Mouse (Mus musculus) hindbrain, postnatal 0 days (tissue): ENCODE data around the gene Atp6v1g1. TPM values are rescaled to one million over a fixed set of nuclear protein-coding genes. Genes with fewer than 3 reads are reported as not detected.

Experiments used
- ATAC-seq: fragments of 200-750 bp; cut with Nextera tagmentation; 2 replicates; pipeline ENCODE4 v1.8.0; 2017; ENCODE audit warnings: mild to moderate bottlenecking, moderate TSS enrichment, moderate library complexity
- DNase-seq: peaks from one replicate; pipeline ENCODE4 v3.0.0-alpha.2; 2015; ENCODE audit warnings: low spot score
- H3K27ac ChIP-seq: fragments of 300-500 bp; sonication (generic); 2 replicates; pipeline ENCODE4 v1.5.1; 2014; ENCODE audit warnings: mild to moderate bottlenecking
- H3K27me3 ChIP-seq: fragments of 300-500 bp; sonication (generic); 2 replicates; pipeline ENCODE4 v1.6.1; 2014; ENCODE audit warnings: low read length, mixed read lengths; ENCODE audit not compliant: insufficient read depth
- H3K36me3 ChIP-seq: fragments of 300-500 bp; sonication (generic); 2 replicates; pipeline ENCODE4 v1.6.1; 2014; ENCODE audit warnings: low read length, mixed read lengths; ENCODE audit not compliant: insufficient read depth
- H3K4me1 ChIP-seq: fragments of 300-500 bp; sonication (generic); 2 replicates; pipeline ENCODE4 v1.6.1; 2014; ENCODE audit warnings: antibody characterized with exemption, low read length, mixed read lengths; ENCODE audit not compliant: insufficient read depth
- H3K4me2 ChIP-seq: fragments of 300-500 bp; sonication (generic); 2 replicates; pipeline ENCODE4 v1.6.1; 2014; ENCODE audit warnings: low read depth, mild to moderate bottlenecking, low read length, moderate library complexity, mixed read lengths
- H3K4me3 ChIP-seq: fragments of 300-500 bp; sonication (generic); 2 replicates; pipeline ENCODE4 v1.5.1; 2014; ENCODE audit warnings: low read length
- H3K9ac ChIP-seq: fragments of 300-500 bp; sonication (generic); replicated peaks from 2 replicates; pipeline ENCODE4 v1.6.1; 2014; ENCODE audit warnings: mild to moderate bottlenecking, low read length, moderate library complexity, mixed read lengths
- H3K9me3 ChIP-seq: fragments of 300-500 bp; sonication (generic); 2 replicates; pipeline ENCODE4 v1.6.1; 2016; ENCODE audit warnings: low read length, mixed read lengths
- CTCF ChIP-seq: IDR thresholded peaks from 2 replicates; pipeline ENCODE4 v1.5.1; 2016; ENCODE audit warnings: antibody characterized with exemption, control low read depth, low read depth
- WGBS: fragments of 180-500 bp; shearing (Covaris S2); extraction: QIAGEN DNeasy Blood & Tissue Kit; methylation state at CpG from one replicate; pipeline ENCODE4 v1.1.7; 2014; 5-methylcytosine and 5-hydroxymethylcytosine counted together
- polyA plus RNA-seq: library from polyadenylated mRNA; unstranded; fragments of >200 nt; fragmentation: Nextera tagmentation; extraction: Ambion mirVana; gene quantifications from 2 replicates; pipeline ENCODE4 v1.2.1, GENCODE M21; 2015
- total RNA-seq: library from RNA; depleted of rRNA; stranded (reverse); fragments of >200 nt; gene quantifications from 2 replicates; pipeline ENCODE4 v1.2.3, GENCODE M21; 2014

Gene Atp6v1g1
- total and polyA plus RNA-seq, 2 experiments from 2014 or later, result 125 to 357 TPM

DNA sequence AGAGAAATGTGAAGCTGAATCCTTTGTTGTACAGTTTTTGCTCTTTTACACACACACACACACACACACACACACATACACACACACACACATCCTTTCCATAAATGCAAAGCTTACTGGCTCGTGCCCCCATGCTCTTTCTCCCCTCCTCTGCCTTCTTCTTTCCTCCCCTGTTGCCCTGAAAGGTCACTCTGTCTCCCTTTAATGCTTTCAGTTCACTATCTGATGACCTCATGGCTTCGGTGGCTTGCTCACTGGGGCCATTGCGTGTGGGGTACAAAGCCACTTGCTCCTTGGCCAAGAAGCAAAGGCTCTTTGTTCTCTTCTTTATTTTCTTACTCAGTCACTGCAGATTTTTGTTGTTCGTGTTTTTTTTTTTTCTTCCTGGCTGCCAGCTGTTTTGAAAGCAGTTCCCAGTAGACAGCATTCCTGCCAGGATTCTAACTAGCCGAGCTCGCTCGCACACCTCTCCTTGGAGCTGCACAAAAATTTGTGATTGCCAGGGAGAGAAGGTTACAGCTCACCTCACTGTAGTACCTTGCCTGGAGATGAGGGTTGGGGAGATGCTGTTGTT lies 25.7 kb downstream of the Atp6v1g1 start:
- H3K4me3 ChIP-seq, result no peak overlapping the region
- DNase-seq (peak; percentile 26), ATAC-seq (no peak)
- 19% methylated on average over 7 of the region's 7 CpGs for WGBS
- H3K4me2 ChIP-seq, result no peak overlapping the region
- no peak overlapping the region for H3K9ac ChIP-seq
- no peaks in the 10 kb centered on the region for H3K27me3 ChIP-seq
- no peak overlapping the region; the same call in 1 of the 2 replicates for H3K27ac ChIP-seq
- H3K36me3 ChIP-seq, result no peaks in the 10 kb centered on the region
- TF ChIP-seq CTCF, result no peak
- peaks cover 2% of the 10 kb centered on the region; the same call in 1 of the 2 replicates for H3K4me1 ChIP-seq
- H3K9me3 ChIP-seq, result no peaks in the 10 kb centered on the region

- no peak for DNase-seq
- Histone ChIP-seq H3K4me2 (no peak overlapping the region), H3K9ac (no peak overlapping the region), H3K27me3 (no peaks in the 10 kb centered on the region), H3K36me3 (no peaks in the 10 kb centered on the region), H3K4me3 (no peak overlapping the region), H3K9me3 (no peaks in the 10 kb centered on the region), H3K27ac (no peak overlapping the region), H3K4me1 (peaks cover 2% of the 10 kb centered on the region; the same call in 1 of the 2 replicates)
- TF ChIP-seq CTCF, result no peak
- ATAC-seq, result no peak
- WGBS, result 90% methylated on average over 5 of the region's 5 CpGs
Measured at GRCm38 (mm10) chr4:63572621-63573020, 28.0 kb downstream of the Atp6v1g1 start.

- no peak for TF ChIP-seq CTCF
Measured at GRCm38 (mm10) chr4:63579649-63580048, 35.1 kb downstream of the Atp6v1g1 start.

DNA sequence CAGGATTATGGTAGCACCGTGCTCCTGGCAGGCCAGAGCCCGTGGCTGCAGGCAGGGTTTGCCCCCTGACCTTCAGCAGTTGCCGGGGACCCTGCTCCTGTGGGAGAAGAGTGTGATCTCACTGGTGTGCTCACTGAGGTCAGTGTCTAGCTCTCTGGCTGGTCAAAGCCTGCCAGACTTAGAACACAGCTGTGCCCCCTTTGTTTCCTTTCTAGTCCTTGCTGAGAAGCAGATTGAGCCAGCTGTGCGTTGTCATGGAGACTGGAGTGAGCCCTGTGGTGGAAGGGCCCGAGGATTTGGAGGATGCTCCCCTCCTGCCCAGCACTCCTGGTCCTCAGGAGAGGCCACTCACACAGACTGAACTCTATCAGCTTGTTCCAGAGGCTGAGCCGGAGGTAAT lies 35.5 kb downstream of the Atp6v1g1 start:
- no peaks in the 10 kb centered on the region for H3K9me3 ChIP-seq
- ATAC-seq (peak; percentile 86), DNase-seq (peak; percentile 63)
- TF ChIP-seq CTCF, result no peak
- H3K4me3 ChIP-seq, result no peak overlapping the region
- no peak overlapping the region for H3K27ac ChIP-seq
- H3K36me3 ChIP-seq, result no peaks in the 10 kb centered on the region
- peaks cover 9% of the 10 kb centered on the region; the same call in 1 of the 2 replicates for H3K4me1 ChIP-seq
- 13% methylated on average over 6 of the region's 6 CpGs for WGBS
- H3K27me3 ChIP-seq, result no peaks in the 10 kb centered on the region
- no peak overlapping the region for H3K9ac ChIP-seq
- no peak overlapping the region for H3K4me2 ChIP-seq

More at GRCm38 (mm10) chr4:63579649-63580048, 35.1 kb downstream of the Atp6v1g1 start:
- 78% methylated on average over 14 of the region's 14 CpGs for WGBS
- no peak overlapping the region for H3K4me3 ChIP-seq
- H3K4me1 ChIP-seq, result peaks cover 9% of the 10 kb centered on the region; the same call in 1 of the 2 replicates
- H3K27me3 ChIP-seq, result no peaks in the 10 kb centered on the region
- peak; percentile 48 for ATAC-seq
- DNase-seq, result no peak
- no peak overlapping the region for H3K9ac ChIP-seq
- H3K27ac ChIP-seq, result no peak overlapping the region
- H3K4me2 ChIP-seq, result no peak overlapping the region
- no peaks in the 10 kb centered on the region for H3K9me3 ChIP-seq
- no peaks in the 10 kb centered on the region for H3K36me3 ChIP-seq

DNA sequence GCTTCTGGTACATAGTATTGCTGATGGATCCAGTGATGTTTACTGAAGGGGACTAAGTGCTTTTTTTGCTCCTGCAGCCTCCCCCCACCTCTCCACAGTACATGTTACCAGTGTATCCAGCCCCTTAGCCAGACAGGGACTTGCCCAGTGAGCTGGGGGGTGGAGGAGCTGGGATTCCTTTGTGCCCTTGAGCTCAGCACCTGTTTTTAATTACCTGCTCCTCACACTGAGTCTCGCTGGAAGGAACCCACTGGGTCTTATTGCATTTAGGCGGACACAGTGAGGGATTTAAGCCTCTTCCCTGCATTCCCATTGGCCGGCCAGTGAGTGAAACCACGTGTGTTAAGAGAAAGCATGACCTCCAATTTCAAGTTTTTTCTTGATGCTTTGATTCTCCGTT lies 38.0 kb downstream of the Atp6v1g1 start:
- Histone ChIP-seq H3K27me3 (no peaks in the 10 kb centered on the region), H3K9ac (no peak overlapping the region)
- DNase-seq, result no peak

GRCm38 (mm10) chr4:63585216-63585615 lies 40.6 kb downstream of the Atp6v1g1 start:
- DNase-seq (no peak), ATAC-seq (no peak)
- H3K9ac ChIP-seq, result no peak overlapping the region
- no peaks in the 10 kb centered on the region for H3K9me3 ChIP-seq
- H3K4me2 ChIP-seq, result no peak overlapping the region
- H3K36me3 ChIP-seq, result no peaks in the 10 kb centered on the region
- H3K27me3 ChIP-seq, result no peaks in the 10 kb centered on the region
- H3K4me3 ChIP-seq, result no peak overlapping the region
- WGBS, result 75% methylated on average over 10 of the region's 10 CpGs
- no peak for TF ChIP-seq CTCF
- H3K27ac ChIP-seq, result no peak overlapping the region
- H3K4me1 ChIP-seq, result peaks cover 1% of the 10 kb centered on the region; the same call in 1 of the 2 replicates

More for the DNA sequence above, 38.0 kb downstream of the Atp6v1g1 start:
- Histone ChIP-seq H3K36me3 (no peaks in the 10 kb centered on the region), H3K9me3 (no peaks in the 10 kb centered on the region), H3K27ac (no peak overlapping the region), H3K4me1 (peaks cover 9% of the 10 kb centered on the region; the same call in 1 of the 2 replicates), H3K4me3 (no peak overlapping the region), H3K4me2 (no peak overlapping the region)
- no peak for ATAC-seq
- TF ChIP-seq CTCF, result no peak
- WGBS, result 78% methylated on average over 5 of the region's 5 CpGs

GRCm38 (mm10) chr4:63586240-63586639 lies 41.7 kb downstream of the Atp6v1g1 start:
- H3K9ac ChIP-seq, result no peak overlapping the region
- H3K27ac ChIP-seq, result no peak overlapping the region
- no peak overlapping the region for H3K4me3 ChIP-seq
- DNase-seq (no peak), ATAC-seq (no peak)
- 73% methylated on average over 2 of the region's 2 CpGs for WGBS
- H3K4me2 ChIP-seq, result no peak overlapping the region
- no peaks in the 10 kb centered on the region for H3K4me1 ChIP-seq
- H3K27me3 ChIP-seq, result no peaks in the 10 kb centered on the region
- no peaks in the 10 kb centered on the region for H3K36me3 ChIP-seq
- H3K9me3 ChIP-seq, result no peaks in the 10 kb centered on the region
- TF ChIP-seq CTCF, result no peak
